Mouse (Mus musculus): ENCODE results near the gene Acot5. TPM values are rescaled to one million over a fixed set of nuclear protein-coding genes. Genes with fewer than 3 reads are reported as not detected.
A peak's percentile ranks its signal among the peaks of the same experiment; 100 is the strongest.
"Not testable (repeated sequence)": the region's sequence is repeated elsewhere in the genome, so short reads cannot be mapped to it uniquely, and the experiment has no call there.

Acot5 gene
- polyA plus RNA-seq, 1 experiment from 2014 or later = not detected

GRCm38 (mm10) chr12:84100604-84101492 lies 31.7 kb downstream of the Acot5 start, which contains the start of gene Acot6:
Gene Acot6 (plus strand): TSS chr12:84100654.
- not testable (repeated sequence) for H3K27me3 ChIP-seq, H3K4me1 ChIP-seq, H3K36me3 ChIP-seq, H3K9me3 ChIP-seq
- Histone ChIP-seq H3K27ac (peak within 1 kb of the TSS; percentile 22; the same call in 1 of the 2 replicates), H3K4me3 (peak within 1 kb of the TSS; percentile 55), H3K4me2 (replicated peaks) (peak within 1 kb of the TSS; percentile 74), H3K9ac (peak within 1 kb of the TSS; percentile 72)
- WGBS = under 1% methylated on average over 80 of the region's 80 CpGs
- ATAC-seq (ENCODE audit: low FRiP score, low read depth) = peak; percentile 73; the same call in 1 of the 2 replicates

GRCm38 (mm10) chr12:84101493-84101845 lies 32.3 kb downstream of the Acot5 start:
- H3K4me3 ChIP-seq = peak overlapping the region; percentile 55
- no peaks in the 10 kb centered on the region for H3K27me3 ChIP-seq
- peak overlapping the region; percentile 74 for H3K4me2 ChIP-seq (replicated peaks)
- H3K9ac ChIP-seq = no peak overlapping the region
- H3K9me3 ChIP-seq = no peaks in the 10 kb centered on the region
- WGBS = 52% methylated on average over 2 of the region's 2 CpGs
- H3K27ac ChIP-seq = no peak overlapping the region
- H3K36me3 ChIP-seq = no peaks in the 10 kb centered on the region
- H3K4me1 ChIP-seq = 0 out of 2 replicates have a peak, but pooled peaks cover 4% of the 10 kb centered on the region
- no peak for ATAC-seq (ENCODE audit: low FRiP score, low read depth)

GRCm38 (mm10) chr12:84107012-84107411 lies 37.9 kb downstream of the Acot5 start:
- 77% methylated on average over 3 of the region's 3 CpGs for WGBS
- no peak overlapping the region for H3K4me3 ChIP-seq
- H3K36me3 ChIP-seq = no peaks in the 10 kb centered on the region; the same call in 1 of the 2 replicates
- H3K27me3 ChIP-seq = no peaks in the 10 kb centered on the region
- no peak overlapping the region for H3K4me2 ChIP-seq (replicated peaks)
- no peak overlapping the region for H3K9ac ChIP-seq
- H3K9me3 ChIP-seq = no peaks in the 10 kb centered on the region
- no peak overlapping the region for H3K27ac ChIP-seq
- no peak for ATAC-seq (ENCODE audit: low FRiP score, low read depth)
- H3K4me1 ChIP-seq = no peaks in the 10 kb centered on the region

GRCm38 (mm10) chr12:84107692-84108091 lies 38.6 kb downstream of the Acot5 start:
- H3K4me2 ChIP-seq (replicated peaks) = no peak overlapping the region
- no peaks in the 10 kb centered on the region for H3K4me1 ChIP-seq
- H3K27me3 ChIP-seq = no peaks in the 10 kb centered on the region
- no peak overlapping the region for H3K4me3 ChIP-seq
- no peak overlapping the region for H3K27ac ChIP-seq
- H3K9ac ChIP-seq = no peak overlapping the region
- 82% methylated on average over 1 of the region's 1 CpGs for WGBS
- no peaks in the 10 kb centered on the region; the same call in 1 of the 2 replicates for H3K36me3 ChIP-seq
- H3K9me3 ChIP-seq = no peaks in the 10 kb centered on the region
- ATAC-seq (ENCODE audit: low FRiP score, low read depth) = no peak

GRCm38 (mm10) chr12:84109924-84110323 lies 40.8 kb downstream of the Acot5 start:
- peaks cover 5% of the 10 kb centered on the region for H3K4me1 ChIP-seq
- H3K4me2 ChIP-seq (replicated peaks) = no peak overlapping the region
- no peaks in the 10 kb centered on the region; the same call in 1 of the 2 replicates for H3K36me3 ChIP-seq
- WGBS = 69% methylated on average over 1 of the region's 1 CpGs
- no peak overlapping the region for H3K4me3 ChIP-seq
- no peak for ATAC-seq (ENCODE audit: low FRiP score, low read depth)
- no peaks in the 10 kb centered on the region for H3K27me3 ChIP-seq
- no peak overlapping the region for H3K27ac ChIP-seq
- no peaks in the 10 kb centered on the region for H3K9me3 ChIP-seq
- H3K9ac ChIP-seq = no peak overlapping the region

- H3K36me3 ChIP-seq = no peaks in the 10 kb centered on the region; the same call in 1 of the 2 replicates
- no peaks in the 10 kb centered on the region for H3K9me3 ChIP-seq
- 97% methylated on average over 4 of the region's 4 CpGs for WGBS
- H3K4me3 ChIP-seq = no peak overlapping the region
- ATAC-seq (ENCODE audit: low FRiP score, low read depth) = no peak
- H3K9ac ChIP-seq = no peak overlapping the region
- no peak overlapping the region for H3K27ac ChIP-seq
- H3K4me2 ChIP-seq (replicated peaks) = no peak overlapping the region
- H3K4me1 ChIP-seq = peaks cover 9% of the 10 kb centered on the region
- H3K27me3 ChIP-seq = no peaks in the 10 kb centered on the region
These were observed 41.7 kb downstream of the Acot5 start for GRCm38 (mm10) chr12:84110814-84111213.

- no peaks in the 10 kb centered on the region for H3K27me3 ChIP-seq
These were observed 44.6 kb downstream of the Acot5 start for GRCm38 (mm10) chr12:84113676-84114075.

GRCm38 (mm10) chr12:84114153-84114994 lies 45.2 kb downstream of the Acot5 start, which contains the start of gene Dnal1:
Gene Dnal1 (plus strand): TSS chr12:84114366.
- H3K27ac ChIP-seq = 0 out of 2 replicates have a peak within 1 kb of the TSS, but pooled peaks have one; percentile 28
- H3K36me3 ChIP-seq = no peaks in the 10 kb centered on the region
- peak within 1 kb of the TSS; percentile 79 for H3K4me3 ChIP-seq
- ATAC-seq (ENCODE audit: low FRiP score, low read depth) = peak; percentile 98
- peak within 1 kb of the TSS; percentile 82 for H3K4me2 ChIP-seq (replicated peaks)
- no peaks in the 10 kb centered on the region for H3K27me3 ChIP-seq
- H3K9me3 ChIP-seq = no peaks in the 10 kb centered on the region
- 3% methylated on average over 29 of the region's 35 CpGs for WGBS
- peaks cover 9% of the 10 kb centered on the region for H3K4me1 ChIP-seq
- H3K9ac ChIP-seq = peak within 1 kb of the TSS; percentile 76

More at GRCm38 (mm10) chr12:84113676-84114075, 44.6 kb downstream of the Acot5 start:
- no peaks in the 10 kb centered on the region; the same call in 1 of the 2 replicates for H3K36me3 ChIP-seq
- peaks cover 9% of the 10 kb centered on the region for H3K4me1 ChIP-seq
- no peak overlapping the region for H3K27ac ChIP-seq
- WGBS = 49% methylated on average over 6 of the region's 6 CpGs
- peak overlapping the region; percentile 82 for H3K4me2 ChIP-seq (replicated peaks)
- H3K9me3 ChIP-seq = no peaks in the 10 kb centered on the region
- no peak for ATAC-seq (ENCODE audit: low FRiP score, low read depth)
- peak overlapping the region; percentile 79 for H3K4me3 ChIP-seq
- H3K9ac ChIP-seq = no peak overlapping the region

- no peak overlapping the region for H3K9ac ChIP-seq
- H3K9me3 ChIP-seq = no peaks in the 10 kb centered on the region
- H3K4me1 ChIP-seq = peaks cover 8% of the 10 kb centered on the region
- H3K36me3 ChIP-seq = peaks cover 3% of the 10 kb centered on the region; the same call in 1 of the 2 replicates
- ATAC-seq (ENCODE audit: low FRiP score, low read depth) = no peak
- 95% methylated on average over 5 of the region's 5 CpGs for WGBS
- no peak overlapping the region for H3K4me2 ChIP-seq (replicated peaks)
- H3K27ac ChIP-seq = no peak overlapping the region
- no peak overlapping the region for H3K4me3 ChIP-seq
- H3K27me3 ChIP-seq = no peaks in the 10 kb centered on the region
These were observed 50.5 kb downstream of the Acot5 start for GRCm38 (mm10) chr12:84119584-84119983.
